In the genomic region with DNA sequence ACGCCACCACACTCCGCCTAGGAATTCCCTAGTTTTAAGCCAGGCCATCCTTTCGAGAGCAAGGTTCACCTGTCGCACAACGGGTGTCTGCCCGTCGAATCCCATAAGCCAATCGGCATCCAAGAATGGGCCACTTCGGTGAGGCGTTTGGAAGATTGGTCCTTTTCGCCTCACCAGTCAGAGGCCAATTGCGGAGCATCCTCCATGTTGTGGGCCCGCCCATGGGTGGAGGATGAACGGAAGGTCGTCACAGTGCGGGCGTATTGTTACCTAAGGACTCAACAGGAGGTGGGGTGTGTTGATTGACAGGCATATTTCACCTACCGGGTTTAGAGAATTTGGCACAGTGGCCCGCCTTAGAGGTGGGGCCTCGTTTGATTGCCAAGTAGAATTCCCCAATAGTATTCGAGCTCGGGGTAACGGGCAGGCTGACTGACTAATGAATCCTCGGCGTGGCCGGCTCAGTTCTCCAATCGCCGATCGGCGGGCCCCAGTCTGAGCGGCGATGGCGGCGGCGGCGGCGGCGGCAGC, we compare ENCODE assay signal across 8 mouse cellular contexts. TPM values are rescaled to one million over a fixed set of nuclear protein-coding genes. Genes with fewer than 3 reads are reported as not detected.
DNase-seq lines count a peak whose midpoint lies in the region; ATAC-seq lines count a peak whose summit lies in the region.

No protein-coding gene starts in this region.

- ATAC-seq in hindbrain, embryonic 14.5 days (ENCODE audit: low FRiP score): peak; percentile 99

- peaks cover 36% of the 10 kb centered on the region for H3K36me3 ChIP-seq in hindbrain, embryonic 14.5 days (replicated peaks; ENCODE audit: control insufficient read depth, insufficient read depth)

- H3K4me2 ChIP-seq in hindbrain, embryonic 14.5 days (replicated peaks): peak overlapping the region; percentile 45

- peak overlapping the region; percentile 93 for H3K4me3 ChIP-seq in hindbrain, embryonic 14.5 days (replicated peaks; ENCODE audit: low read length)

- peak overlapping the region; percentile 99 for H3K9ac ChIP-seq in hindbrain, embryonic 14.5 days

- WGBS in hindbrain, embryonic 14.5 days: under 1% methylated on average over 38 of the region's 38 CpGs

- peak; percentile 100 for DNase-seq in R1 (ENCODE audit: low read depth, low spot score)
- peak; percentile 96 to 98 for DNase-seq in cerebellum, postnatal 25 days
- DNase-seq in frontal cortex, postnatal 25 days (ENCODE audit: low spot score in 2 of 2): peak; percentile 91 to 98
- DNase-seq in hindbrain, embryonic 14.5 days (ENCODE audit: low spot score): peak; percentile 98
- peak; percentile 99 for DNase-seq in layer of hippocampus, postnatal 36 days
- DNase-seq in lung, postnatal 36 days: peak; percentile 99
- peak; percentile 100 for DNase-seq in retina, postnatal 1 day
- DNase-seq in urinary bladder, adult 18-20 months (ENCODE audit: low spot score in 2 of 2): peak; percentile 98

- H3K27ac ChIP-seq in hindbrain, embryonic 14.5 days: peak overlapping the region; percentile 98

- peaks cover 17% of the 10 kb centered on the region for H3K4me1 ChIP-seq in hindbrain, embryonic 14.5 days (replicated peaks; ENCODE audit: control insufficient read depth, insufficient read depth, low read length)

- no peaks in the 10 kb centered on the region for H3K27me3 ChIP-seq in hindbrain, embryonic 14.5 days (ENCODE audit: control insufficient read depth, insufficient read depth, low read length)

- no peaks in the 10 kb centered on the region for H3K9me3 ChIP-seq in hindbrain, embryonic 14.5 days (ENCODE audit: control insufficient read depth, low read length)

RNA-seq across cellular contexts. Expression of a gene that starts 1.4 kb away (rescaled TPM):
- 141 and 159 TPM in 2 replicates for polyA plus RNA-seq in hindbrain, embryonic 14.5 days (2014; fragmentation: Nextera tagmentation; extraction: Ambion mirVana)
- 100 to 1,000 TPM; 231 to 275 TPM for total RNA-seq in layer of hippocampus, postnatal 36 days (2021)

RNA-seq across cellular contexts. Expression of a gene that starts 10.5 kb away (rescaled TPM):
- not detected in 2 replicates for polyA plus RNA-seq in hindbrain, embryonic 14.5 days (2014; fragmentation: Nextera tagmentation; extraction: Ambion mirVana)
- 10 to 100 TPM in 1 of 2 experiments, 1 to 10 TPM in 1; 7.5 to 14.5 TPM for total RNA-seq in layer of hippocampus, postnatal 36 days (2021)

RNA-seq across cellular contexts. Expression of a gene that starts 10.5 kb away (rescaled TPM):
- polyA plus RNA-seq in hindbrain, embryonic 14.5 days (2014; fragmentation: Nextera tagmentation; extraction: Ambion mirVana): 5.2 and 5.3 TPM in 2 replicates
- total RNA-seq in layer of hippocampus, postnatal 36 days (2021): 100 to 1,000 TPM; 120 to 126 TPM

RNA-seq across cellular contexts. Expression of a gene that starts 16.4 kb away (rescaled TPM):
- 5.0 and 5.7 TPM in 2 replicates for polyA plus RNA-seq in hindbrain, embryonic 14.5 days (2014; fragmentation: Nextera tagmentation; extraction: Ambion mirVana)
- 10 to 100 TPM; 17.9 to 20.7 TPM for total RNA-seq in layer of hippocampus, postnatal 36 days (2021)

RNA-seq across cellular contexts. Expression of a gene that starts 19.2 kb away (rescaled TPM):
- 136 and 142 TPM in 2 replicates for polyA plus RNA-seq in hindbrain, embryonic 14.5 days (2014; fragmentation: Nextera tagmentation; extraction: Ambion mirVana)
- total RNA-seq in layer of hippocampus, postnatal 36 days (2021): 100 to 1,000 TPM; 661 to 670 TPM

Comparison
In these comparisons a context has a peak if more than half of its experiments do, and no peak if none do; other contexts are left out.
1. Peak in every context shown above with its lines: DNase-seq, ATAC-seq, H3K4me3 ChIP-seq and H3K27ac ChIP-seq.